Mouse (Mus musculus) E14TG2a.4 (cell line): ENCODE measurements at regions not wholly inside any gene's neighbourhood (a gene's known extent, or its start where the extent isn't known, plus 50 kb on each side); places are given as distances from the start of the nearest gene placed in this dataset.

Experiments
- CTCF ChIP-seq: conservative IDR thresholded peaks from 2 replicates; pipeline ENCODE4 v1.5.1; 2014; ENCODE audit warnings: low read length
- NANOG ChIP-seq: IDR thresholded peaks from 2 replicates; pipeline ENCODE4 v1.6.1; 2014; ENCODE audit warnings: borderline replicate concordance, low read length, mixed read lengths
- POU5F1 ChIP-seq: IDR thresholded peaks from 2 replicates; pipeline ENCODE4 v1.6.1; 2014; ENCODE audit warnings: low read length, borderline replicate concordance

DNA sequence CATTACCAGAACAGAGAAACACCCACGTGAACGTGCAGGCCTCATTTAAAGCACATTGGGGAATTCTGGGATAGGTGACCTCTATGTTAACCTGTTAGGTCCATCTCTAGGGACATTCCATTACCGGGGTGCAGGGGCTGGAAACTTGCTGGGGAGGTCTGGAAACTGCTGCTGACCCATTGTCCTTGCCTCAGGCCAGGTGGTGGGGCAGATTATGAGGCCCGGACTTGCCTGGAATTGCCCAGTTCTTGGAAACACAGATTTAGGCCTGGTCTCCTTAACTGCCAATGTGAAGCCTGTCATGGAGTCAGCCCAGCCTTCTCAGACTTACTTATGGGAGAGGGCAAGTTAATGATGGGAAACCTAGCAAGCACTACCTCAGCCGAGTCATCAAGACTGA, 175.3 kb upstream of the Klf7 start:
- TF ChIP-seq CTCF (no peak), NANOG (no peak), POU5F1 (no peak)
